Comparison of ENCODE assay signal across 8 mouse cellular contexts in genomic region chr3:88575540-88575939, GRCm38 (mm10). TPM values are rescaled to one million over a fixed set of nuclear protein-coding genes. Genes with fewer than 3 reads are reported as not detected.
DNase-seq lines count a peak whose midpoint lies in the region; ATAC-seq and TF ChIP-seq lines count a peak whose summit lies in the region.

Ssr2 (plus strand) TSS chr3:88575876.

- H3K27ac ChIP-seq in layer of hippocampus, adult 2 months, result no peak within 1 kb of the TSS
- H3K27ac ChIP-seq in intestine, postnatal 0 days (ENCODE audit: low read depth, low read length), result no peak within 1 kb of the TSS
- no peak within 1 kb of the TSS for H3K27ac ChIP-seq in midbrain, embryonic 11.5 days (ENCODE audit: low read depth, low read length)

- 89% methylated on average over 3 of the region's 3 CpGs for WGBS in intestine, postnatal 0 days
- 84% methylated on average over 3 of the region's 3 CpGs for WGBS in midbrain, embryonic 11.5 days

- no peak within 1 kb of the TSS for H3K4me3 ChIP-seq in layer of hippocampus, adult 2 months
- H3K4me3 ChIP-seq in intestine, postnatal 0 days (ENCODE audit: low read depth, low read length), result no peak within 1 kb of the TSS
- no peak within 1 kb of the TSS for H3K4me3 ChIP-seq in midbrain, embryonic 11.5 days (ENCODE audit: low read depth, low read length)

- H3K9ac ChIP-seq in intestine, postnatal 0 days (ENCODE audit: low read depth, low read length), result no peak within 1 kb of the TSS
- no peak within 1 kb of the TSS for H3K9ac ChIP-seq in midbrain, embryonic 11.5 days (ENCODE audit: low read length)

- H3K27me3 ChIP-seq in intestine, postnatal 0 days (replicated peaks; ENCODE audit: control insufficient read depth, insufficient read depth, low read length), result no peaks in the 10 kb centered on the region
- H3K27me3 ChIP-seq in midbrain, embryonic 11.5 days (ENCODE audit: control insufficient read depth, insufficient read depth, low read length), result no peaks in the 10 kb centered on the region

- H3K4me1 ChIP-seq in intestine, postnatal 0 days (replicated peaks; ENCODE audit: control insufficient read depth, insufficient read depth, low read length), result 0 out of 2 replicates have a peak, but pooled peaks cover 2% of the 10 kb centered on the region
- peaks cover 5% of the 10 kb centered on the region; the same call in 1 of the 2 replicates for H3K4me1 ChIP-seq in midbrain, embryonic 11.5 days (ENCODE audit: control insufficient read depth, insufficient read depth, low read length)

- intact Hi-C loops in gastrocnemius, postnatal 36 days (cut with DNase I), result no loop called here

- no peak within 1 kb of the TSS for H3K4me2 ChIP-seq in intestine, postnatal 0 days (replicated peaks; ENCODE audit: low read depth)
- no peak within 1 kb of the TSS for H3K4me2 ChIP-seq in midbrain, embryonic 11.5 days

- no peak for DNase-seq in layer of hippocampus, adult 2 months (ENCODE audit: low spot score in 2 of 2)
- no peak for DNase-seq in layer of hippocampus, adult 11-12 months (ENCODE audit: low spot score)
- no peak for DNase-seq in adrenal gland, postnatal 36 days
- DNase-seq in gastrocnemius, postnatal 36 days, result no peak
- DNase-seq in midbrain, embryonic 11.5 days (ENCODE audit: low spot score, missing footprints), result no peak
- DNase-seq in adipocyte (ENCODE audit: low spot score), result no peak
- no peak for DNase-seq in thymus, postnatal 10 days (ENCODE audit: low spot score in 2 of 2)

- H3K36me3 ChIP-seq in intestine, postnatal 0 days (ENCODE audit: control insufficient read depth, insufficient read depth), result no peaks in the 10 kb centered on the region
- no peaks in the 10 kb centered on the region for H3K36me3 ChIP-seq in midbrain, embryonic 11.5 days (ENCODE audit: control insufficient read depth, insufficient read depth, low read length)

- no peak for ATAC-seq in intestine, postnatal 0 days
- no peak for ATAC-seq in midbrain, embryonic 11.5 days (ENCODE audit: low FRiP score)

- no peaks in the 10 kb centered on the region for H3K9me3 ChIP-seq in intestine, postnatal 0 days (ENCODE audit: control insufficient read depth)
- H3K9me3 ChIP-seq in midbrain, embryonic 11.5 days (ENCODE audit: control insufficient read depth, low read length), result no peaks in the 10 kb centered on the region

- no peak for TF ChIP-seq CTCF in layer of hippocampus, adult 2 months (conservative IDR thresholded peaks at IDR 0.05)
- no peak for TF ChIP-seq CTCF in intestine, postnatal 0 days (IDR thresholded peaks at IDR 0.05; ENCODE audit: low read depth)

RNA-seq across cellular contexts. Expression of gene Ssr2, which starts in this region (rescaled TPM):
- total RNA-seq in layer of hippocampus, adult 2 months (2021), result 10 to 100 TPM; 86.8 to 91.6 TPM
- total RNA-seq in adrenal gland, postnatal 36 days (2021), result 100 to 1,000 TPM; 207 to 252 TPM
- 10 to 100 TPM; 46.3 to 51.4 TPM for total RNA-seq in gastrocnemius, postnatal 36 days (2021)
- polyA plus RNA-seq in intestine, postnatal 0 days (2015; fragmentation: Nextera tagmentation; extraction: Ambion mirVana), result 249 and 268 TPM in 2 replicates
- 154 and 157 TPM in 2 replicates for polyA plus RNA-seq in midbrain, embryonic 11.5 days (2014; fragmentation: Nextera tagmentation; extraction: Ambion mirVana)
